Mouse (Mus musculus) kidney, postnatal 0 days (tissue): ENCODE data around the gene Ubash3a. TPM values are rescaled to one million over a fixed set of nuclear protein-coding genes. Genes with fewer than 3 reads are reported as not detected.

Source experiments
- ATAC-seq: fragments of 200-750 bp; cut with Nextera tagmentation; replicated peaks from 2 replicates; pipeline ENCODE4 v1.8.0; 2017; ENCODE audit warnings: low read depth, moderate number of reproducible peaks, moderate TSS enrichment, moderate library complexity; ENCODE audit not compliant: low FRiP score
- DNase-seq: peaks from one replicate; pipeline ENCODE4 v3.0.0-alpha.2; 2016; ENCODE audit warnings: low spot score
- H3K27ac ChIP-seq: fragments of 300-500 bp; sonication (generic); 2 replicates; pipeline ENCODE4 v1.5.1; 2014; ENCODE audit warnings: mild to moderate bottlenecking
- H3K27me3 ChIP-seq: fragments of 300-500 bp; sonication (generic); 2 replicates; pipeline ENCODE4 v1.6.1; 2014; ENCODE audit warnings: low read length, mixed read lengths; ENCODE audit not compliant: insufficient read depth
- H3K36me3 ChIP-seq: fragments of 300-500 bp; sonication (generic); 2 replicates; pipeline ENCODE4 v1.6.1; 2014; ENCODE audit warnings: low read length, mixed read lengths; ENCODE audit not compliant: insufficient read depth
- H3K4me1 ChIP-seq: fragments of 300-500 bp; sonication (generic); replicated peaks from 2 replicates; pipeline ENCODE4 v1.6.1; 2014; ENCODE audit warnings: antibody characterized with exemption, low read length, mixed read lengths; ENCODE audit not compliant: insufficient read depth
- H3K4me2 ChIP-seq: fragments of 300-500 bp; sonication (generic); 2 replicates; pipeline ENCODE4 v1.6.1; 2014; ENCODE audit warnings: mild to moderate bottlenecking, low read length, moderate library complexity, mixed read lengths
- H3K4me3 ChIP-seq: fragments of 300-500 bp; sonication (generic); replicated peaks from 2 replicates; pipeline ENCODE4 v1.5.1; 2014; ENCODE audit warnings: low read depth, low read length
- H3K9ac ChIP-seq: fragments of 300-500 bp; sonication (generic); 2 replicates; pipeline ENCODE4 v1.6.1; 2014; ENCODE audit warnings: low read depth, low read length
- H3K9me3 ChIP-seq: fragments of 300-500 bp; sonication (generic); replicated peaks from 2 replicates; pipeline ENCODE4 v1.6.1; 2016; ENCODE audit warnings: low read length, inconsistent platforms, mixed read lengths
- CTCF ChIP-seq: IDR thresholded peaks from 2 replicates; pipeline ENCODE4 v1.5.1; 2016; ENCODE audit warnings: antibody characterized with exemption, low read depth, mild to moderate bottlenecking, moderate library complexity
- WGBS: fragments of 180-500 bp; shearing (Covaris S2); extraction: QIAGEN DNeasy Blood & Tissue Kit; methylation state at CpG from one replicate; pipeline ENCODE4 v1.1.7; 2014; 5-methylcytosine and 5-hydroxymethylcytosine counted together
- polyA plus RNA-seq: library from polyadenylated mRNA; unstranded; fragments of >200 nt; fragmentation: Nextera tagmentation; extraction: Ambion mirVana; gene quantifications from 2 replicates; pipeline ENCODE4 v1.2.1, GENCODE M21; 2015

Gene Ubash3a
- polyA plus RNA-seq, 1 experiment from 2014 or later = 0.14 TPM

- Histone ChIP-seq H3K27ac (no peak overlapping the region), H3K27me3 (no peaks in the 10 kb centered on the region), H3K9ac (no peak overlapping the region), H3K9me3 (no peaks in the 10 kb centered on the region), H3K36me3 (no peaks in the 10 kb centered on the region), H3K4me2 (no peak overlapping the region), H3K4me1 (no peaks in the 10 kb centered on the region), H3K4me3 (no peak overlapping the region)
- 89% methylated on average over 5 of the region's 5 CpGs for WGBS
- no peak for DNase-seq
- TF ChIP-seq CTCF = no peak
- no peak for ATAC-seq
These were observed 56.1 kb downstream of the Ubash3a start for GRCm38 (mm10) chr17:31263770-31264169.

- no peak overlapping the region for H3K27ac ChIP-seq
These were observed 56.7 kb downstream of the Ubash3a start for GRCm38 (mm10) chr17:31264372-31264771.

GRCm38 (mm10) chr17:31265171-31265572, 57.5 kb downstream of the Ubash3a start:
- DNase-seq (peak; percentile 52), ATAC-seq (no peak)
- H3K4me3 ChIP-seq = no peak overlapping the region
- 13% methylated on average over 3 of the region's 3 CpGs for WGBS
- H3K4me2 ChIP-seq = no peak overlapping the region
- H3K4me1 ChIP-seq = no peaks in the 10 kb centered on the region
- no peaks in the 10 kb centered on the region for H3K36me3 ChIP-seq
- H3K9ac ChIP-seq = no peak overlapping the region
- TF ChIP-seq CTCF = no peak
- no peaks in the 10 kb centered on the region for H3K27me3 ChIP-seq
- H3K9me3 ChIP-seq = no peaks in the 10 kb centered on the region
- no peak overlapping the region for H3K27ac ChIP-seq

More at GRCm38 (mm10) chr17:31264372-31264771, 56.7 kb downstream of the Ubash3a start:
- H3K27me3 ChIP-seq = no peaks in the 10 kb centered on the region
- TF ChIP-seq CTCF = no peak
- DNase-seq (no peak), ATAC-seq (no peak)
- H3K4me3 ChIP-seq = no peak overlapping the region
- no peak overlapping the region for H3K9ac ChIP-seq
- no peaks in the 10 kb centered on the region for H3K9me3 ChIP-seq
- H3K4me1 ChIP-seq = no peaks in the 10 kb centered on the region
- H3K36me3 ChIP-seq = no peaks in the 10 kb centered on the region
- 65% methylated on average over 6 of the region's 6 CpGs for WGBS
- no peak overlapping the region for H3K4me2 ChIP-seq

GRCm38 (mm10) chr17:31265831-31266230, 58.2 kb downstream of the Ubash3a start:
- H3K27ac ChIP-seq = no peak overlapping the region
- ATAC-seq (no peak), DNase-seq (no peak)
- no peaks in the 10 kb centered on the region for H3K36me3 ChIP-seq
- H3K4me2 ChIP-seq = no peak overlapping the region
- no peaks in the 10 kb centered on the region for H3K4me1 ChIP-seq
- WGBS = 97% methylated on average over 9 of the region's 9 CpGs
- H3K4me3 ChIP-seq = no peak overlapping the region
- H3K9ac ChIP-seq = no peak overlapping the region
- H3K9me3 ChIP-seq = no peaks in the 10 kb centered on the region
- no peak for TF ChIP-seq CTCF
- H3K27me3 ChIP-seq = no peaks in the 10 kb centered on the region

- no peak overlapping the region for H3K4me2 ChIP-seq
- ATAC-seq (no peak), DNase-seq (no peak)
- no peaks in the 10 kb centered on the region for H3K36me3 ChIP-seq
- WGBS = 73% methylated on average over 7 of the region's 7 CpGs
- H3K9ac ChIP-seq = no peak overlapping the region
- no peaks in the 10 kb centered on the region for H3K4me1 ChIP-seq
- no peak for TF ChIP-seq CTCF
- no peak overlapping the region for H3K27ac ChIP-seq
- no peaks in the 10 kb centered on the region for H3K9me3 ChIP-seq
- no peaks in the 10 kb centered on the region for H3K27me3 ChIP-seq
- no peak overlapping the region for H3K4me3 ChIP-seq
These were observed 58.8 kb downstream of the Ubash3a start for GRCm38 (mm10) chr17:31266321-31266950.

GRCm38 (mm10) chr17:31267138-31267537, 59.5 kb downstream of the Ubash3a start:
- Histone ChIP-seq H3K4me2 (no peak overlapping the region), H3K9ac (no peak overlapping the region), H3K9me3 (no peaks in the 10 kb centered on the region), H3K27ac (no peak overlapping the region), H3K4me3 (no peak overlapping the region), H3K27me3 (no peaks in the 10 kb centered on the region), H3K36me3 (no peaks in the 10 kb centered on the region), H3K4me1 (no peaks in the 10 kb centered on the region)
- 79% methylated on average over 4 of the region's 4 CpGs for WGBS
- ATAC-seq (no peak), DNase-seq (no peak)
- TF ChIP-seq CTCF = no peak

- 77% methylated on average over 6 of the region's 6 CpGs for WGBS
- DNase-seq = no peak
- no peak overlapping the region for H3K4me2 ChIP-seq
- no peak for ATAC-seq
- no peak overlapping the region for H3K9ac ChIP-seq
- no peak overlapping the region for H3K4me3 ChIP-seq
- H3K27ac ChIP-seq = no peak overlapping the region
- no peak for TF ChIP-seq CTCF
- H3K36me3 ChIP-seq = no peaks in the 10 kb centered on the region
- no peaks in the 10 kb centered on the region for H3K9me3 ChIP-seq
- H3K4me1 ChIP-seq = no peaks in the 10 kb centered on the region
- no peaks in the 10 kb centered on the region for H3K27me3 ChIP-seq
These were observed 59.9 kb downstream of the Ubash3a start for GRCm38 (mm10) chr17:31267603-31268002.
